Mouse (Mus musculus) kidney, adult 2 months (tissue): ENCODE measurements around the gene Brd9.

Experiments used
- CTCF ChIP-seq: fragments of 200-500 bp; conservative IDR thresholded peaks from 2 replicates; pipeline ENCODE4 v1.5.1; 2011; ENCODE audit warnings: low read depth, mild to moderate bottlenecking, control low read depth, low read length, moderate library complexity, mixed read lengths; ENCODE audit not compliant: insufficient read depth, insufficient read length
- POLR2A ChIP-seq: fragments of 200-500 bp; IDR thresholded peaks from one replicate; pipeline ENCODE4 v1.6.1; 2011; ENCODE audit warnings: low read depth, low read length, control low read depth

- TF ChIP-seq POLR2A: no peak
- peak; percentile 67 for TF ChIP-seq CTCF
Measured at GRCm38 (mm10) chr13:73907683-73908412, 29.8 kb upstream of the Brd9 start.
